Mouse (Mus musculus): ENCODE measurements around the gene Cdh20. TPM values are rescaled to one million over a fixed set of nuclear protein-coding genes. Genes with fewer than 3 reads are reported as not detected.

Gene Cdh20
- not detected for polyA plus RNA-seq (2017; shearing (Covaris generic))

GRCm38 (mm10) chr1:104768371-104769249 is at the start of gene Cdh20:
TSS of gene Cdh20 (plus strand) at chr1:104768529.

All from CD4-positive, CD25-positive, alpha-beta regulatory T cell, adult 9 weeks (primary cell).